Mouse (Mus musculus) intestine, postnatal 0 days (tissue): ENCODE results near the gene Enah. TPM values are rescaled to one million over a fixed set of nuclear protein-coding genes. Genes with fewer than 3 reads are reported as not detected.

Experiments
- ATAC-seq: fragments of 200-750 bp; cut with Nextera tagmentation; 2 replicates; pipeline ENCODE4 v1.8.0; 2017; ENCODE audit warnings: mild to moderate bottlenecking, moderate TSS enrichment, moderate library complexity
- H3K27ac ChIP-seq: fragments of 300-500 bp; sonication (generic); 2 replicates; pipeline ENCODE4 v1.5.1; 2014; ENCODE audit warnings: mild to moderate bottlenecking, low read depth, low read length, moderate library complexity
- H3K27me3 ChIP-seq: fragments of 300-500 bp; sonication (generic); replicated peaks from 2 replicates; pipeline ENCODE4 v1.6.1; 2014; ENCODE audit warnings: low read length, mixed read lengths; ENCODE audit not compliant: control insufficient read depth, insufficient read depth
- H3K36me3 ChIP-seq: fragments of 300-500 bp; sonication (generic); 2 replicates; pipeline ENCODE4 v1.6.1; 2014; ENCODE audit warnings: mild to moderate bottlenecking, moderate library complexity; ENCODE audit not compliant: control insufficient read depth, insufficient read depth
- H3K4me1 ChIP-seq: fragments of 300-500 bp; sonication (generic); replicated peaks from 2 replicates; pipeline ENCODE4 v1.6.1; 2014; ENCODE audit warnings: antibody characterized with exemption, low read length, mixed read lengths; ENCODE audit not compliant: control insufficient read depth, insufficient read depth
- H3K4me2 ChIP-seq: fragments of 300-500 bp; sonication (generic); replicated peaks from 2 replicates; pipeline ENCODE4 v1.6.1; 2014; ENCODE audit warnings: low read depth, mild to moderate bottlenecking, moderate library complexity
- H3K4me3 ChIP-seq: fragments of 300-500 bp; sonication (generic); 2 replicates; pipeline ENCODE4 v1.5.1; 2014; ENCODE audit warnings: low read depth, low read length
- H3K9ac ChIP-seq: fragments of 300-500 bp; sonication (generic); 2 replicates; pipeline ENCODE4 v1.6.1; 2014; ENCODE audit warnings: mild to moderate bottlenecking, low read depth, low read length
- H3K9me3 ChIP-seq: fragments of 300-500 bp; sonication (generic); 2 replicates; pipeline ENCODE4 v1.6.1; 2016; ENCODE audit warnings: mixed run types; ENCODE audit not compliant: control insufficient read depth
- CTCF ChIP-seq: sonication (generic); IDR thresholded peaks from 2 replicates; pipeline ENCODE4 v1.5.1; 2016; ENCODE audit warnings: low read depth, mild to moderate bottlenecking, control low read depth, antibody characterized with exemption, moderate library complexity
- WGBS: fragments of 180-500 bp; shearing (Covaris S2); extraction: QIAGEN DNeasy Blood & Tissue Kit; methylation state at CpG from one replicate; pipeline ENCODE4 v1.1.7; 2014; 5-methylcytosine and 5-hydroxymethylcytosine counted together
- polyA plus RNA-seq: library from polyadenylated mRNA; unstranded; fragments of >200 nt; fragmentation: Nextera tagmentation; extraction: Ambion mirVana; gene quantifications from 2 replicates; pipeline ENCODE4 v1.2.1, GENCODE M21; 2015

Gene Enah
- polyA plus RNA-seq, 1 experiment from 2014 or later: 4.9 TPM

- Histone ChIP-seq H3K4me1 (no peaks in the 10 kb centered on the region; the same call in 1 of the 2 replicates), H3K9ac (no peak overlapping the region), H3K27ac (no peak overlapping the region), H3K36me3 (no peaks in the 10 kb centered on the region), H3K27me3 (no peaks in the 10 kb centered on the region), H3K4me3 (no peak overlapping the region), H3K9me3 (no peaks in the 10 kb centered on the region), H3K4me2 (no peak overlapping the region)
- TF ChIP-seq CTCF: no peak
- WGBS: 67% methylated on average over 5 of the region's 5 CpGs
- no peak for ATAC-seq
These were observed 40.0 kb upstream of the Enah start for GRCm38 (mm10) chr1:182059806-182060205.

- no peaks in the 10 kb centered on the region for H3K36me3 ChIP-seq
- H3K4me3 ChIP-seq: no peak overlapping the region
- 84% methylated on average over 6 of the region's 6 CpGs for WGBS
- no peak for ATAC-seq
- H3K27ac ChIP-seq: no peak overlapping the region
- no peak overlapping the region for H3K4me2 ChIP-seq
- H3K9me3 ChIP-seq: no peaks in the 10 kb centered on the region
- H3K27me3 ChIP-seq: no peaks in the 10 kb centered on the region
- no peak overlapping the region for H3K9ac ChIP-seq
- H3K4me1 ChIP-seq: no peaks in the 10 kb centered on the region; the same call in 1 of the 2 replicates
- no peak for TF ChIP-seq CTCF
These were observed 38.2 kb upstream of the Enah start for GRCm38 (mm10) chr1:182057998-182058397.

- no peaks in the 10 kb centered on the region for H3K9me3 ChIP-seq
- no peaks in the 10 kb centered on the region for H3K36me3 ChIP-seq
- no peak overlapping the region for H3K27ac ChIP-seq
- TF ChIP-seq CTCF: no peak
- WGBS: 46% methylated on average over 9 of the region's 9 CpGs
- H3K4me3 ChIP-seq: no peak overlapping the region
- ATAC-seq: no peak
- no peak overlapping the region for H3K4me2 ChIP-seq
- H3K4me1 ChIP-seq: no peaks in the 10 kb centered on the region
- H3K27me3 ChIP-seq: no peaks in the 10 kb centered on the region
- H3K9ac ChIP-seq: no peak overlapping the region
These were observed 35.3 kb upstream of the Enah start for GRCm38 (mm10) chr1:182055122-182055521.

GRCm38 (mm10) chr1:182054651-182055050 lies 34.9 kb upstream of the Enah start:
- H3K36me3 ChIP-seq: no peaks in the 10 kb centered on the region
- H3K27ac ChIP-seq: no peak overlapping the region
- H3K27me3 ChIP-seq: no peaks in the 10 kb centered on the region
- no peaks in the 10 kb centered on the region for H3K9me3 ChIP-seq
- no peaks in the 10 kb centered on the region for H3K4me1 ChIP-seq
- 87% methylated on average over 6 of the region's 6 CpGs for WGBS
- ATAC-seq: no peak
- TF ChIP-seq CTCF: no peak
- H3K4me3 ChIP-seq: no peak overlapping the region
- no peak overlapping the region for H3K4me2 ChIP-seq
- no peak overlapping the region for H3K9ac ChIP-seq

- 44% methylated on average over 10 of the region's 10 CpGs for WGBS
- no peaks in the 10 kb centered on the region for H3K4me1 ChIP-seq
- H3K36me3 ChIP-seq: no peaks in the 10 kb centered on the region
- H3K9ac ChIP-seq: no peak overlapping the region
- no peak for ATAC-seq
- H3K27me3 ChIP-seq: no peaks in the 10 kb centered on the region
- TF ChIP-seq CTCF: no peak
- no peak overlapping the region for H3K4me2 ChIP-seq
- no peak overlapping the region for H3K27ac ChIP-seq
- no peak overlapping the region for H3K4me3 ChIP-seq
- H3K9me3 ChIP-seq: no peaks in the 10 kb centered on the region
These were observed 33.2 kb upstream of the Enah start for GRCm38 (mm10) chr1:182052973-182053372.

- H3K4me2 ChIP-seq: no peak overlapping the region
- no peaks in the 10 kb centered on the region for H3K36me3 ChIP-seq
- ATAC-seq: no peak
- no peak overlapping the region for H3K27ac ChIP-seq
- H3K9me3 ChIP-seq: no peaks in the 10 kb centered on the region
- H3K9ac ChIP-seq: no peak overlapping the region
- H3K4me1 ChIP-seq: no peaks in the 10 kb centered on the region
- H3K27me3 ChIP-seq: no peaks in the 10 kb centered on the region
- 73% methylated on average over 7 of the region's 7 CpGs for WGBS
- no peak overlapping the region for H3K4me3 ChIP-seq
- no peak for TF ChIP-seq CTCF
These were observed 32.6 kb upstream of the Enah start for GRCm38 (mm10) chr1:182052385-182052784.

GRCm38 (mm10) chr1:182049813-182050212 lies 30.0 kb upstream of the Enah start:
- Histone ChIP-seq H3K4me2 (no peak overlapping the region), H3K9ac (no peak overlapping the region), H3K4me3 (no peak overlapping the region), H3K9me3 (no peaks in the 10 kb centered on the region), H3K27me3 (no peaks in the 10 kb centered on the region), H3K27ac (no peak overlapping the region), H3K4me1 (no peaks in the 10 kb centered on the region), H3K36me3 (no peaks in the 10 kb centered on the region)
- WGBS: 78% methylated on average over 7 of the region's 7 CpGs
- TF ChIP-seq CTCF: no peak
- ATAC-seq: no peak
